Comparison of ENCODE assay signal across 29 mouse cellular contexts in genomic region chr1:59986626-59987025, GRCm38 (mm10). TPM values are rescaled to one million over a fixed set of nuclear protein-coding genes. Genes with fewer than 3 reads are reported as not detected.
"Had no signal": no experiment of that assay in that cellular context is flagged by ENCODE, and none has a peak within 500 bp of the region (broad histone marks: within the 10 kb centered on the region; RNA-seq: fewer than 3 reads in every experiment).

No protein-coding gene starts in this region.

- ATAC-seq: hindbrain, embryonic 16.5 days; inflammation-experienced regulatory T-cells, adult 6 months; intestine, embryonic 15.5 days; intestine, postnatal 0 days; liver, embryonic 12.5 days had no signal

- H3K9ac ChIP-seq: heart, embryonic 13.5 days; heart, embryonic 15.5 days; hindbrain, embryonic 12.5 days; hindbrain, embryonic 14.5 days; intestine, embryonic 15.5 days; kidney, embryonic 15.5 days; limb, embryonic 13.5 days; limb, embryonic 15.5 days; liver, embryonic 12.5 days; liver, embryonic 14.5 days had no signal

- H3K9me3 ChIP-seq: heart, embryonic 13.5 days; heart, embryonic 15.5 days; hindbrain, embryonic 10.5 days; hindbrain, embryonic 12.5 days; intestine, embryonic 15.5 days; kidney, embryonic 15.5 days; limb, embryonic 13.5 days; limb, embryonic 15.5 days; liver, embryonic 12.5 days had no signal

- H3K4me1 ChIP-seq: heart, embryonic 13.5 days; heart, embryonic 15.5 days; hindbrain, embryonic 10.5 days; hindbrain, embryonic 12.5 days; intestine, embryonic 15.5 days; kidney, embryonic 15.5 days; limb, embryonic 15.5 days; liver, embryonic 12.5 days had no signal

- H3K4me3 ChIP-seq: gastrocnemius, adult 2 months; heart, adult 2 months; heart, embryonic 13.5 days; heart, embryonic 15.5 days; hindbrain, embryonic 10.5 days; hindbrain, embryonic 12.5 days; intestine, embryonic 15.5 days; kidney, embryonic 15.5 days; limb, embryonic 13.5 days; limb, embryonic 15.5 days; liver, embryonic 12.5 days had no signal

- DNase-seq: gastrocnemius, adult 2 months; gastrocnemius, postnatal 10 days; gastrocnemius, postnatal 25 days; heart, adult 2 months; heart, postnatal 14 days; heart, postnatal 36 days; kidney, adult 18-20 months; kidney, adult 9 months; kidney, postnatal 14 days; kidney, postnatal 36 days; layer of hippocampus, adult 9-11 months; layer of hippocampus, postnatal 36 days; left cerebral cortex, postnatal 4 days had no signal

- H3K27ac ChIP-seq: gastrocnemius, adult 2 months; heart, adult 2 months; heart, embryonic 13.5 days; heart, embryonic 15.5 days; hindbrain, embryonic 10.5 days; hindbrain, embryonic 12.5 days; hindbrain, embryonic 14.5 days; intestine, embryonic 15.5 days; kidney, embryonic 15.5 days; kidney, postnatal 0 days; limb, embryonic 13.5 days; limb, embryonic 15.5 days; liver, embryonic 12.5 days; liver, embryonic 14.5 days had no signal

RNA-seq across cellular contexts. Expression of gene Ica1l, which starts 56.4 kb away (rescaled TPM):
- total RNA-seq: liver, adult 2 months had no signal
